Mouse (Mus musculus): ENCODE data around the gene Afmid.

Gene Afmid

GRCm38 (mm10) chr11:117845651-117846050, 19.9 kb downstream of the Afmid start:
- DNase-seq (ENCODE audit: low read depth, low spot score): no peak
- H3K27me3 ChIP-seq (ENCODE audit: control insufficient read depth, insufficient read depth, low read length, poor library complexity, severe bottlenecking): no peaks in the 10 kb centered on the region

GRCm38 (mm10) chr11:117846640-117847039, 20.9 kb downstream of the Afmid start:
- DNase-seq (ENCODE audit: low read depth, low spot score): peak; percentile 55
- no peaks in the 10 kb centered on the region for H3K27me3 ChIP-seq (ENCODE audit: control insufficient read depth, insufficient read depth, low read length, poor library complexity, severe bottlenecking)
- no peaks in the 10 kb centered on the region for H3K36me3 ChIP-seq (ENCODE audit: control insufficient read depth, insufficient read depth, low read length, poor library complexity, severe bottlenecking)

More at GRCm38 (mm10) chr11:117845651-117846050, 19.9 kb downstream of the Afmid start:
- no peaks in the 10 kb centered on the region for H3K36me3 ChIP-seq (ENCODE audit: control insufficient read depth, insufficient read depth, low read length, poor library complexity, severe bottlenecking)

- no peak for DNase-seq (ENCODE audit: low read depth, low spot score)
- Histone ChIP-seq H3K27me3 (ENCODE audit: control insufficient read depth, insufficient read depth, low read length, poor library complexity, severe bottlenecking) (no peaks in the 10 kb centered on the region), H3K36me3 (ENCODE audit: control insufficient read depth, insufficient read depth, low read length, poor library complexity, severe bottlenecking) (no peaks in the 10 kb centered on the region)
Observed at GRCm38 (mm10) chr11:117847593-117848215, 22.0 kb downstream of the Afmid start.

- Histone ChIP-seq H3K36me3 (ENCODE audit: control insufficient read depth, insufficient read depth, low read length, poor library complexity, severe bottlenecking) (no peaks in the 10 kb centered on the region), H3K27me3 (ENCODE audit: control insufficient read depth, insufficient read depth, low read length, poor library complexity, severe bottlenecking) (no peaks in the 10 kb centered on the region)
- DNase-seq (ENCODE audit: low read depth, low spot score): peak; percentile 47
Observed at GRCm38 (mm10) chr11:117848271-117848984, 22.7 kb downstream of the Afmid start.

GRCm38 (mm10) chr11:117848985-117849671, 23.4 kb downstream of the Afmid start, which contains the start of gene Birc5:
Birc5 (plus strand) TSS chr11:117849251.
- peak; percentile 98 for DNase-seq (ENCODE audit: low read depth, low spot score)
- Histone ChIP-seq H3K27me3 (ENCODE audit: control insufficient read depth, insufficient read depth, low read length, poor library complexity, severe bottlenecking) (no peaks in the 10 kb centered on the region), H3K36me3 (ENCODE audit: control insufficient read depth, insufficient read depth, low read length, poor library complexity, severe bottlenecking) (no peaks in the 10 kb centered on the region)

GRCm38 (mm10) chr11:117852875-117853274, 27.2 kb downstream of the Afmid start:
- Histone ChIP-seq H3K36me3 (ENCODE audit: control insufficient read depth, insufficient read depth, low read length, poor library complexity, severe bottlenecking) (no peaks in the 10 kb centered on the region), H3K27me3 (ENCODE audit: control insufficient read depth, insufficient read depth, low read length, poor library complexity, severe bottlenecking) (no peaks in the 10 kb centered on the region)
- DNase-seq (ENCODE audit: low read depth, low spot score): no peak

GRCm38 (mm10) chr11:117854241-117854640, 28.5 kb downstream of the Afmid start:
- Histone ChIP-seq H3K36me3 (ENCODE audit: control insufficient read depth, insufficient read depth, low read length, poor library complexity, severe bottlenecking) (no peaks in the 10 kb centered on the region), H3K27me3 (ENCODE audit: control insufficient read depth, insufficient read depth, low read length, poor library complexity, severe bottlenecking) (no peaks in the 10 kb centered on the region)
- DNase-seq (ENCODE audit: low read depth, low spot score): no peak

GRCm38 (mm10) chr11:117855360-117855759, 29.6 kb downstream of the Afmid start:
- H3K36me3 ChIP-seq (ENCODE audit: control insufficient read depth, insufficient read depth, low read length, poor library complexity, severe bottlenecking): no peaks in the 10 kb centered on the region
- DNase-seq (ENCODE audit: low read depth, low spot score): no peak
- no peaks in the 10 kb centered on the region for H3K27me3 ChIP-seq (ENCODE audit: control insufficient read depth, insufficient read depth, low read length, poor library complexity, severe bottlenecking)

GRCm38 (mm10) chr11:117855975-117856374, 30.3 kb downstream of the Afmid start:
- DNase-seq (ENCODE audit: low read depth, low spot score): no peak
- Histone ChIP-seq H3K36me3 (ENCODE audit: control insufficient read depth, insufficient read depth, low read length, poor library complexity, severe bottlenecking) (no peaks in the 10 kb centered on the region), H3K27me3 (ENCODE audit: control insufficient read depth, insufficient read depth, low read length, poor library complexity, severe bottlenecking) (no peaks in the 10 kb centered on the region)

GRCm38 (mm10) chr11:117857462-117857861, 31.7 kb downstream of the Afmid start:
- no peak for DNase-seq (ENCODE audit: low read depth, low spot score)
- Histone ChIP-seq H3K27me3 (ENCODE audit: control insufficient read depth, insufficient read depth, low read length, poor library complexity, severe bottlenecking) (no peaks in the 10 kb centered on the region), H3K36me3 (ENCODE audit: control insufficient read depth, insufficient read depth, low read length, poor library complexity, severe bottlenecking) (no peaks in the 10 kb centered on the region)

- H3K27me3 ChIP-seq (ENCODE audit: control insufficient read depth, insufficient read depth, low read length, poor library complexity, severe bottlenecking): no peaks in the 10 kb centered on the region
- no peak for DNase-seq (ENCODE audit: low read depth, low spot score)
- no peaks in the 10 kb centered on the region for H3K36me3 ChIP-seq (ENCODE audit: control insufficient read depth, insufficient read depth, low read length, poor library complexity, severe bottlenecking)
Observed at GRCm38 (mm10) chr11:117858392-117858791, 32.7 kb downstream of the Afmid start.

- DNase-seq (ENCODE audit: low read depth, low spot score): no peak
Observed at GRCm38 (mm10) chr11:117860601-117861000, 34.9 kb downstream of the Afmid start, which contains the start of gene Tmem235. Tmem235 (plus strand) TSS chr11:117860752.

GRCm38 (mm10) chr11:117863174-117863856, 37.6 kb downstream of the Afmid start:
- Histone ChIP-seq H3K27me3 (ENCODE audit: control insufficient read depth, insufficient read depth, low read length, poor library complexity, severe bottlenecking) (no peaks in the 10 kb centered on the region), H3K36me3 (ENCODE audit: control insufficient read depth, insufficient read depth, low read length, poor library complexity, severe bottlenecking) (no peaks in the 10 kb centered on the region)
- DNase-seq (ENCODE audit: low read depth, low spot score): no peak

More at GRCm38 (mm10) chr11:117860601-117861000, 34.9 kb downstream of the Afmid start, which contains the start of gene Tmem235:
- Histone ChIP-seq H3K36me3 (ENCODE audit: control insufficient read depth, insufficient read depth, low read length, poor library complexity, severe bottlenecking) (no peaks in the 10 kb centered on the region), H3K27me3 (ENCODE audit: control insufficient read depth, insufficient read depth, low read length, poor library complexity, severe bottlenecking) (no peaks in the 10 kb centered on the region)

GRCm38 (mm10) chr11:117864805-117865204, 39.1 kb downstream of the Afmid start:
- no peak for DNase-seq (ENCODE audit: low read depth, low spot score)
- Histone ChIP-seq H3K27me3 (ENCODE audit: control insufficient read depth, insufficient read depth, low read length, poor library complexity, severe bottlenecking) (no peaks in the 10 kb centered on the region), H3K36me3 (ENCODE audit: control insufficient read depth, insufficient read depth, low read length, poor library complexity, severe bottlenecking) (no peaks in the 10 kb centered on the region)
